Mouse (Mus musculus): ENCODE measurements at regions not wholly inside any gene's neighbourhood (a gene's known extent, or its start where the extent isn't known, plus 50 kb on each side); places are given as distances from the start of the nearest gene placed in this dataset.

DNA sequence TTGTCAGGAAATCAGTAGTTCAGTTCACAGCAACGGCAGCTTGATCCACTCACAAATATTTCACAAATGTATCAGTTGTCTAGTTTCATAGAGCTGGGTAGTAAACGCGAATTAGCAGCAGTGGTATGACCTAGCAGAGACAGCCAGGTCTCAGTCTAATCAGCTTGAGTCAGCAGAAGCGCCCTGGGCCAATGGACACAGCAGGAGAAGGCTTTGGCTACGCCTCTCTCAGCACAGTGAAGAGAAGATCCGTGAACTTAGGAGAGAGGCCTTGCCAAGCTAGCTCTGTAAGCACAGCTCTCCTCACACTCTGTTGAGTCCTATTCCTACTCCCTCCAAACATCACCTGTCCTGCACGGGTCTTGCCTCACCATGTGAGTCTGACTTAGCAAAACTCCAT lies 188.0 kb downstream of the Zfp326 start:
- TF ChIP-seq POLR2A (IDR thresholded peaks at IDR 0.05; ENCODE audit: insufficient read depth, low read depth, low read length): no peak
- TF ChIP-seq CTCF (IDR thresholded peaks at IDR 0.05; ENCODE audit: insufficient read depth, low read depth, low read length): no peak
